Mouse (Mus musculus) kidney, embryonic 14.5 days (tissue): ENCODE results near the gene Ntmt1. TPM values are rescaled to one million over a fixed set of nuclear protein-coding genes. Genes with fewer than 3 reads are reported as not detected.

ENCODE experiments used
- ATAC-seq: fragments of 200-750 bp; cut with Nextera tagmentation; 2 replicates; pipeline ENCODE4 v1.8.0; 2017; ENCODE audit warnings: moderate number of reproducible peaks, mild to moderate bottlenecking, moderate TSS enrichment, moderate library complexity; ENCODE audit not compliant: low FRiP score, low TSS enrichment
- H3K27ac ChIP-seq: fragments of 300-500 bp; sonication (generic); 2 replicates; pipeline ENCODE4 v1.5.1; 2014; ENCODE audit warnings: low read depth, mild to moderate bottlenecking, low read length, moderate library complexity, mixed read lengths
- H3K27me3 ChIP-seq: fragments of 300-500 bp; sonication (generic); 2 replicates; pipeline ENCODE4 v1.6.1; 2014; ENCODE audit warnings: mild to moderate bottlenecking, low read length; ENCODE audit not compliant: control insufficient read depth, insufficient read depth
- H3K36me3 ChIP-seq: fragments of 300-500 bp; sonication (generic); 2 replicates; pipeline ENCODE4 v1.6.1; 2014; ENCODE audit warnings: low read length, mixed read lengths; ENCODE audit not compliant: control insufficient read depth, insufficient read depth
- H3K4me1 ChIP-seq: fragments of 300-500 bp; sonication (generic); 2 replicates; pipeline ENCODE4 v1.6.1; 2014; ENCODE audit warnings: low read length, mixed read lengths; ENCODE audit not compliant: control insufficient read depth, insufficient read depth
- H3K4me2 ChIP-seq: fragments of 300-500 bp; sonication (generic); replicated peaks from 2 replicates; pipeline ENCODE4 v1.6.1; 2014; ENCODE audit warnings: low read depth, mild to moderate bottlenecking, low read length
- H3K4me3 ChIP-seq: fragments of 300-500 bp; sonication (generic); 2 replicates; pipeline ENCODE4 v1.5.1; 2014; ENCODE audit warnings: mild to moderate bottlenecking, low read length
- H3K9ac ChIP-seq: fragments of 300-500 bp; sonication (generic); 2 replicates; pipeline ENCODE4 v1.6.1; 2014; ENCODE audit warnings: low read depth, mild to moderate bottlenecking, low read length, moderate library complexity
- H3K9me3 ChIP-seq: fragments of 300-500 bp; sonication (generic); 2 replicates; pipeline ENCODE4 v1.6.1; 2016; ENCODE audit warnings: low read length; ENCODE audit not compliant: control insufficient read depth
- WGBS: fragments of 180-500 bp; shearing (Covaris S2); extraction: QIAGEN DNeasy Blood & Tissue Kit; methylation state at CpG from one replicate; pipeline ENCODE4 v1.1.7; 2014; 5-methylcytosine and 5-hydroxymethylcytosine counted together
- polyA plus RNA-seq: library from polyadenylated mRNA; unstranded; fragments of >200 nt; fragmentation: Nextera tagmentation; extraction: Ambion mirVana; gene quantifications from 2 replicates; pipeline ENCODE4 v1.2.1, GENCODE M21; 2014

Gene Ntmt1
- polyA plus RNA-seq, 1 experiment from 2014 or later: 95.6 TPM

DNA sequence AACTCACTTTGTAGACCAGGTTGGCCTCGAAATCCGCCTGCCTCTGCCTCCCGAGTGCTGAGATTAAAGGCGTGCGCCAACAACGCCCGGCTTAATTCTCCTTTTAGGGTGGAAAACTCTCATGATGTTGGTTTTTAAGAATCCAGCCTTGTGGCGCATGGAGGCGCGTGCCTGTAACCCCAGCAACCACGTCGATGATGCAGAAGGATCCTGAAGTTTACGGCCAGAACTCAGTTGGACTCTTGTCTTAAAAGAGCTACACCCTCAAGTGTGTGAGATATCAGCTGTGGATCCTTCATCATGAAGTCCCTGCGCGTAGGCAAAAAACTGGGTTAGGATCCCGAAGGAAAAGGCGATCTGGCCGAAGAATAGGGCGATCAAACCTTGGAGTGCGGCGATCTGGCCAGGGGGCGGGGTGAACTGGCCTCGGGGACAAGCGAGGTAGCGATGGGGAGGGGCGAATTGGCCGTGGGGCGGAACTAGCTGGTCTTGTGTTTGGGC, 429 bp upstream of the Ntmt1 start:
- Histone ChIP-seq H3K36me3 (peaks cover 13% of the 10 kb centered on the region; the same call in 1 of the 2 replicates), H3K4me3 (peak overlapping the region; percentile 90), H3K9me3 (no peaks in the 10 kb centered on the region), H3K4me1 (peaks cover 6% of the 10 kb centered on the region; the same call in 1 of the 2 replicates), H3K4me2 (peak overlapping the region; percentile 46), H3K27me3 (no peaks in the 10 kb centered on the region), H3K27ac (no peak overlapping the region), H3K9ac (peak overlapping the region; percentile 50; the same call in 1 of the 2 replicates)
- ATAC-seq: no peak
- WGBS: 9% methylated on average over 28 of the region's 28 CpGs

DNA sequence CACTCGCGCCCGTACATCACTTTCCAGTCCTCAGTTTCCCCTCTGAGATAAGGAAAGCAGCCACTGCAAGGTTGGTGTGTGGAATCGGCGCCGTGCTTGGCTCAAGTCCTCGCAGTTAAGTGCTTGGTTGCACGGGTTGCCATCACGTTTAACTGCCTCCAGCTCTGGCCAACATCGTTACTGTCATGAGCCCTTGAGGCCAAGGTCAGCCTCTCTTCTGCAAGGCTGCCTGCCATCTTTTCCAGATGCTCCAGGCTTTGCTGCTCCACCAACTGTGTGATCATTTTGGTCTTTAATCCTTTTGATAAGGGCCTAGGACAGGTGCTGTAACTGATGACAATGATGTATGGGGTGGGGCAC, 650 bp downstream of the Ntmt1 start:
- WGBS: 2% methylated on average over 10 of the region's 10 CpGs
- Histone ChIP-seq H3K4me2 (peak overlapping the region; percentile 91), H3K27me3 (no peaks in the 10 kb centered on the region), H3K27ac (peak overlapping the region; percentile 83), H3K9me3 (no peaks in the 10 kb centered on the region), H3K4me1 (peaks cover 6% of the 10 kb centered on the region; the same call in 1 of the 2 replicates), H3K9ac (peak overlapping the region; percentile 90), H3K4me3 (peak overlapping the region; percentile 90), H3K36me3 (peaks cover 23% of the 10 kb centered on the region)
- ATAC-seq: no peak; the same call in 1 of the 2 replicates

DNA sequence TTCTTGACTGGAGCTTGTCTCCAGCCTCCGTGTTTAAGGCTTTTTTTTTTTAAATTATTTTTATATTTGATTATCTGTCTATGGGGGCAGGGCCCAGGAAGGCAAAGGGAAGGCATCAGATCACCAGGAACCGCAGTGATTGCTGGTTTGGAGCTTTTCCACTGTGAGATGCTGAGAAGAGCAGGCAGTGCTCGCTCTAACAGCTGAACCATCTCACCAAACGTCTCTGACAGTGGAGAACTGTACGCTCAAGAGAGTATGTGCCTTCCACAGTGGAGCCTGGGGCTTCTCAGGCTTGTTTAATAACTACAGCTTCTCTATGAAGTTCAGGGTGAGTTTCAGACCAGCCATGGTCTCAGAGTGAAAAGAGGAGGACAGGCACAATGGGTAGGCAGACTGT, 1.9 kb downstream of the Ntmt1 start:
- H3K9ac ChIP-seq: no peak overlapping the region
- H3K4me3 ChIP-seq: no peak overlapping the region
- no peak for ATAC-seq
- peaks cover 6% of the 10 kb centered on the region; the same call in 1 of the 2 replicates for H3K4me1 ChIP-seq
- H3K27me3 ChIP-seq: no peaks in the 10 kb centered on the region
- H3K4me2 ChIP-seq: 0 out of 2 replicates have a peak overlapping the region, but pooled peaks have one; percentile 13
- no peaks in the 10 kb centered on the region for H3K9me3 ChIP-seq
- 58% methylated on average over 5 of the region's 5 CpGs for WGBS
- no peak overlapping the region for H3K27ac ChIP-seq
- H3K36me3 ChIP-seq: peaks cover 34% of the 10 kb centered on the region

DNA sequence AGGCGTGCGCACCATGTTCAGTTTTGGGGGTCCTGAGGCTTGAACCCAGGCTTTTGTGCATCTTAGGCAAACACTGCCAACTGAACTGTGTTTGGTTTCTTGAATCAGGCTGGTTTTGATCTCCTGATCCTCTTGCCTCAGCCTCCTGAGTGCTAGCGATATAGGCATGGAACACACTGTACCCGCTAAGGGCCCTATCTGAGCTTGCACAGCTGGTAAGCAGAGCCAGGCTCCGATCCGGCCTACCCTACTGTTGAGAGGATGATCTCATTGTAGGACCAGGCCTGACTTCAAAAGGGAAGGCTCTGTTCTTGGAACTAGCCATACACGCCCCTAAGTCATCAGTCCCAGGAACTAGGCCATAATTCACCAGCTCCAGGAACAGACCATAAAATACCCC, 2.9 kb downstream of the Ntmt1 start:
- H3K4me1 ChIP-seq: peaks cover 6% of the 10 kb centered on the region; the same call in 1 of the 2 replicates
- ATAC-seq: no peak
- peaks cover 44% of the 10 kb centered on the region for H3K36me3 ChIP-seq
- WGBS: 64% methylated on average over 7 of the region's 7 CpGs
- H3K4me2 ChIP-seq: no peak overlapping the region
- no peaks in the 10 kb centered on the region for H3K9me3 ChIP-seq
- H3K27ac ChIP-seq: no peak overlapping the region
- no peak overlapping the region for H3K4me3 ChIP-seq
- no peak overlapping the region for H3K9ac ChIP-seq
- no peaks in the 10 kb centered on the region for H3K27me3 ChIP-seq

DNA sequence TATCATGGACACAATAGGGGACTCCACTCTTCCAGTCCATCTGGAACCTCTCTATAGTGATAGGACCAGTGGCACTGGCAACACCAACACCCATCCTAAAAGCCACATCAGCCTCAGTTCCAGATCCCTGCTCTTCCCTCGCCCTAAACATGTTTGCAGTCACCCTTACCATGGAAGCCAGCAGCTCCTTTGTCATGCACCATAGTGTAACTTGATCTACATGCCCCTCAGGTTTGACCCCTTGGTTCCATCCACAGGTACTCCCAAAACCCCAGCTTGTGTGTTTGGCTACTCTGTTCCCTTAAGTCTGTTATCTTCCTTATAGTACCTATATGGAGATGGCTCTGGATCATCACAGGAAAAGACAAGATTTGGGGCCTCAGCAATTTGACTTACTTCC, 8.8 kb downstream of the Ntmt1 start:
- Histone ChIP-seq H3K4me3 (no peak overlapping the region), H3K36me3 (peaks cover 78% of the 10 kb centered on the region), H3K27ac (no peak overlapping the region), H3K4me2 (no peak overlapping the region), H3K4me1 (no peaks in the 10 kb centered on the region), H3K9ac (no peak overlapping the region), H3K9me3 (0 out of 2 replicates have a peak, but pooled peaks cover 3% of the 10 kb centered on the region), H3K27me3 (no peaks in the 10 kb centered on the region)
- WGBS: 80% methylated on average over 1 of the region's 1 CpGs
- ATAC-seq: no peak

DNA sequence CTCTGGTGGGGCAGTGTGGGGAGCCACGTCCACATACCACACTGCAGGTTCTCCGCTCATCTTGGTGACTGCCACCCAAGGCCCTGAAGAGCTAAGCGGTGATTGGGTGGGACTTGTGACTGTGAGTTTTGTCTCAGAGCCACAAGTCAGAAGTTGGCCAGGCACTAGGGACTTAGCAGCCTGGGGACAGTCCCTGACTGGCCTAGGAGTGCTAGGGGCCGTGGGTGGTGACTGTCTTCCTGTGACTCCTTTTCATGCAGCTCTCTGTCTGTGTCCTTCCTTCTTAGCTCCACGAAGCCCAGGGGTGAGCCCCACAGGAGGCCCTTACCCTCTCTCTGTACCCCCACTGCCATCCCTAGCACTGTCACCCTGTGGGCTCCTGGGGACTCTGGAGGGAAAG, 12.2 kb downstream of the Ntmt1 start:
- Histone ChIP-seq H3K36me3 (peaks cover 78% of the 10 kb centered on the region), H3K9me3 (0 out of 2 replicates have a peak, but pooled peaks cover 3% of the 10 kb centered on the region), H3K4me1 (0 out of 2 replicates have a peak, but pooled peaks cover 3% of the 10 kb centered on the region), H3K27me3 (no peaks in the 10 kb centered on the region), H3K4me3 (no peak overlapping the region), H3K4me2 (no peak overlapping the region), H3K27ac (no peak overlapping the region), H3K9ac (no peak overlapping the region)
- 92% methylated on average over 5 of the region's 5 CpGs for WGBS
- no peak for ATAC-seq

DNA sequence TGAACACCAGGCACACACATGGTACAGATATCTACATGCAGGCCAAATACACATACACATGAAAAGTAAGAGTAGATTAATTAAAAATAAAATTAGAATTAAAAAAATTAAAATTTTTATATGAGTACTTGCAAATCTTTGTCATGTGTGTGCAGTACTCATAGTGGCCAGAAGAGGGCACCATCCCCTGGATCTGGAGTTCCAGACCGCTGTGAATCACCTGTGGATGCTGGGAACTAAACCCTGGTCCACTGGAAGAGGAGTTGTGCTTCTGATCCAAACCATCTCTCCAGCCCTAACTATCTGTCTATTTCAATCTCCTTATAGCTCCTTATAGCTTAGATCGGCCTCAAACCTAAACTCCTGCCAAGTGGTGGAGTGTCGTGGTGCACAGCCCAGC, 13.4 kb downstream of the Ntmt1 start:
- Histone ChIP-seq H3K9me3 (0 out of 2 replicates have a peak, but pooled peaks cover 3% of the 10 kb centered on the region), H3K9ac (no peak overlapping the region), H3K4me1 (0 out of 2 replicates have a peak, but pooled peaks cover 3% of the 10 kb centered on the region), H3K27me3 (no peaks in the 10 kb centered on the region), H3K4me3 (no peak overlapping the region), H3K27ac (no peak overlapping the region), H3K4me2 (no peak overlapping the region), H3K36me3 (peaks cover 77% of the 10 kb centered on the region)
- WGBS: 95% methylated on average over 3 of the region's 3 CpGs
- no peak for ATAC-seq

DNA sequence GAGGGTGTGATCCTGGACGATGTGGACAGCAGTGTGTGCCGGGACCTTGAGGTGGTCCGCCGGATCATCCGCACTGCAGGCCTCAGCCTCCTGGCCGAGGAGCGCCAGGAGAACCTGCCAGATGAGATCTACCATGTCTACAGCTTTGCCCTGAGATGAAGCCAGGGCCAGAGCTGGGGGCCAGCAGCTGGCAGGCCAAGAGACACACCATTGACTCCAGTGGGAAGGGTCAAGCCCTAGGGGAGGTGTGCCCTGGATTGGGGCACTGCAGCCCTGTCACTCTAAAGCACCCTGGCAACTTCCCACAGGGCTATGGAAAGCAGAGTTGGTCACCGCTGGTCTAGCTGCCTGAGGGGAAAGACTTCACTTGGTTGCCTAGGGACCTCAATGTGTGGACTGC, 14.8 kb downstream of the Ntmt1 start:
- Histone ChIP-seq H3K4me1 (peaks cover 10% of the 10 kb centered on the region), H3K9ac (no peak overlapping the region), H3K9me3 (0 out of 2 replicates have a peak, but pooled peaks cover 3% of the 10 kb centered on the region), H3K4me2 (no peak overlapping the region), H3K27ac (no peak overlapping the region), H3K27me3 (no peaks in the 10 kb centered on the region), H3K4me3 (no peak overlapping the region), H3K36me3 (peaks cover 76% of the 10 kb centered on the region)
- no peak for ATAC-seq
- WGBS: 92% methylated on average over 8 of the region's 8 CpGs

DNA sequence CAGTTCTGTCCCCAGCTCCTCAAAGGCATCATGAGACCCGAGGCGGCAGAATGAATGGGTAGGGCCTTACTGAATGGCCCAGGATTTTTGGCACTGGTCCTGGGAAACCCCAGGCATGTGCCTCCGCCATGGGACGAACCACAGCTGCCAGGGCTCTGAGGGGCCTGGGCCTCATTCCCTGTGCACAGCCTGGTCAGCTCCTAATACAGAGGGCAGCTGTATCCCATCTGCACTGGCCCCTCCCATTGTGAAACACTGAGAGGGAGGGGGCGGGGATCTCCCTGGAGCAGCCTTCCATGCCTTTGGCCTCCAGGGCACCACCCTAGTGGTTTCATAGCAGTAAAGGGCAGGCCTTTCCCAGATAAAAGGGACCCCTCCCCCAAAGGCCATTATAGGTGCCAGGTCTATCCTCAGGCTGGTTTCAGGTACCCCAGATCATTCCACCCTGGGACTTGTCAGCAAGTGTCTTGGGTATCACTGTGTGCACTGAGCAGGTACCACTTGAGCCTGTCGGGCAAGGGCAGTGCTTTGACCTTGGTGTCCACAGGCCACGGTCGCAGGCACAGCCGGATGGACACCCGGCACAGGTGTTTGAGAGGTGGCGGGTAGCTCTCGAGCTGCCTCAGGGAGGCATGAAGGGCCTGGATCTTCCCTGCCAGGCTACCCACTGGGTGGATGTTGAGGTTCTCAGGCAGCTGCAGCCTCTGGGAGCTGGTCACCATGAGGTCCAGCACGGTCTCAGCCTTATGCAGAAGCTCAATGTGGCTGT, 15.9 kb downstream of the Ntmt1 start:
- peaks cover 76% of the 10 kb centered on the region for H3K36me3 ChIP-seq
- 0 out of 2 replicates have a peak, but pooled peaks cover 3% of the 10 kb centered on the region for H3K9me3 ChIP-seq
- H3K27me3 ChIP-seq: no peaks in the 10 kb centered on the region
- H3K4me1 ChIP-seq: peaks cover 10% of the 10 kb centered on the region
- H3K4me2 ChIP-seq: no peak overlapping the region
- 62% methylated on average over 13 of the region's 13 CpGs for WGBS
- no peak overlapping the region for H3K9ac ChIP-seq
- H3K4me3 ChIP-seq: no peak overlapping the region
- peak; percentile 43; the same call in 1 of the 2 replicates for ATAC-seq
- peak overlapping the region; percentile 53; the same call in 1 of the 2 replicates for H3K27ac ChIP-seq
